Mouse (Mus musculus) G1E (cell line): ENCODE measurements around the gene Crnn.

Experiments
- CTCF ChIP-seq: IDR thresholded peaks from 2 replicates; pipeline ENCODE4 v1.5.1; 2012; ENCODE audit warnings: low read depth, low read length, inconsistent platforms, mixed read lengths
- GATA1 ChIP-seq: IDR thresholded peaks from 2 replicates; pipeline ENCODE4 v1.6.1; 2012; ENCODE audit warnings: borderline replicate concordance, low read length, inconsistent platforms, mixed read lengths
- GATA2 ChIP-seq: IDR thresholded peaks from 2 replicates; pipeline ENCODE4 v1.6.1; 2012; ENCODE audit warnings: low read depth, low read length, inconsistent platforms, borderline replicate concordance
- POLR2AphosphoS5 ChIP-seq: IDR thresholded peaks from 2 replicates; pipeline ENCODE4 v1.6.1; 2012; ENCODE audit warnings: low read depth, low read length, inconsistent platforms; ENCODE audit not compliant: insufficient replicate concordance
- TAL1 ChIP-seq: conservative IDR thresholded peaks from 2 replicates; pipeline ENCODE4 v1.6.1; 2012; ENCODE audit warnings: low read depth, low read length, inconsistent platforms, mixed read lengths

GRCm38 (mm10) chr3:93162502-93162901, 17.9 kb downstream of the Crnn start:
- no peak for TF ChIP-seq CTCF
- no peak for TF ChIP-seq GATA1
- TF ChIP-seq GATA2 = no peak
- no peak for TF ChIP-seq POLR2AphosphoS5
- TF ChIP-seq TAL1 = no peak
